Mouse (Mus musculus): Measurements from ENCODE around the gene Gm6040.

The Gm6040 gene

DNA sequence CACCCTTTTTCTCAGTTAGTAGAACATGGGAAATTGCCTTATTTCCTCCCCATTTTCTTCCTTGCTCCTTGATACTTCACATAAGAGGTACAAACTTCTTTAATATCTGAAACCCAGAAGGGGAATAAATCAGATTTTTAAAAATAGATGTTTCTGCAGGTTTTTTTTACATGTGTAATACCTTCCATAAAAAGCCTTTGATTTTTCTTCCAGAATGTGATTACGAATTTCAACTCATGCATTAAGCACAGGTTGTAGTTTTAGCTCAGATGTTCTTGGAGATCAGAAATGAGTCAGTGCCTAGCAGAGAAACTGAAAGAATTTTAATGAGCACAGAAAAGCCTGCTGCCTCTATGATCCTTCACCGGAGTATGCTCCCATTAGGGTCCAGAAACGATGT is at the start of gene Gm6040:
Gm6040 (minus strand) TSS at position 101 of the 400 bp plus-strand sequence.
- DNase-seq = no peak

DNA sequence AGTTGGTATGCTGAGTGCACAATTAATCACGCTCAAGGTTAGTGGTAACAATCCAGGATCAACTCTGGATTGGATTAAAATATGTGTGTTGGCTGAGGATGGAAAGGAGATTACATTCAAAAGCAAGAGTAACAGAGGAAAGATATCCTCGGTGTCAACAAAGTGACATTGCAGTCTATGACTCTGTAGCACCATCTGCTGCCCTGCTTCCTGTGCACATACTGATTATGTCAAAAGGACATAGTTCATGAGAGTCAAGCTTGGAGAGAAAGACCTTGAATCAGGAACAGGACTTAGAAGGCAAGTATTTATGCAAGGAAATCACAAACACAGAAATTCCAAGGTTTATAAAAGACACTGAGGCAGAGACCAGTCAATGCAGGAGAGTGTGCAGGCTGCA is 42.7 kb upstream of the Gm6040 start:
- DNase-seq = no peak

DNA sequence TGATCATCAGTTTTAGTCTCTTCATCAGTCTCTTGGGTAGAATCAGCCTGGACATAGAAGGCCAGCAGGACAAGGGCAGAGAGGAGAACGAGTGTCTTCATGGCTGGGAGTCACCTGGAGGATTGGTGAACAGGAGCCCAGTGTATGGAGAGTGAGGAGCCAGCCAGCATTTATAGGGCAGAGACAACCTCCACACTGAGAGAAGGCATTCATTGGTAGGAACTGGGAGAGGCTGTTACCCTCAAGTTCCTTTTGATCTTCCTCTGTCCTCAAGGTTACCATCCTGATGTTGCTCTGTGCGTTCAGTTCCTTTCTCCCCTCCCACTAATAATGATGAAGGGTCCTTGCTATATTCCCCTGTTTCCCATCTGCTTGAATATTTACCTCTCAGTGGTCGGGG is 22.7 kb upstream of the Gm6040 start, which contains the start of gene AY761185:
AY761185 (minus strand) TSS at position 101 of the 400 bp plus-strand sequence.
- DNase-seq = no peak

DNA sequence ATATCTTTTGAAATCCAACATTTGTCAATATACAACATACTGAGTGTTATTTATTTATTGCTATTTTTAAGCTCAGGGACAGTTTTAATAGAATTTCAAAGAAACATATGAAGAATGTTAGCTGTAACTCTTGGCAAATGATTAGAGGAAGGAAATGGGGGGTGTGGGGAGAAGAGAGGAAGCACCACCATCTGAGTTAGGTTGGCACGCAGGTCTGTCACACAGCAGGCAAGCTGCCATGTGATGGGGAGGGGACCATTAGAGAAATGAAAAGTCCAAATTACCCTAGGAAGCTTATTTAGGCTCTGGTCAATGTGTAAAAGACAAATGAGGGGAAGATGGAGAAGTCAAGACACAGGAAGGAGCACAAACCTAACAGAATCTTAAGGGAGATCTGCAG is 9.6 kb downstream of the Gm6040 start:
- no peak for DNase-seq

DNA sequence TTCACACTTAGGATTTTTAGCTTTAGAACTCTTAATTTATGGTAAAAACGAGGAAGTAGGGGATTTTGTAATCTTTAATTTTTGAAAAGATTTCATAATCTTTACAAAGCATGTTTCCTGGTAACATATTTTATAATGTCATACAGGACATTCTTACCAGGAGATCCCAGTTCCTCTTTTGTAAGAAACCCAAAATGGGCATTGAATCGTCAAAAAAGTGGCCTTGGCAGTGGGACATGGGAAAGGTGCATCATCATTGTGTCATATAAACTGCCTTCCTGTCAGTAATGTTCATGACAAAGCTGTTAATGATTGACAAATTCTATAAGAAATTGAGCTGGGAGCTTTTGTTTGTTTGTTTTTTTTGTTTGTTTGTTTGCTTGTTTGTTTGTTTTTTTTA is 13.6 kb downstream of the Gm6040 start:
- DNase-seq = no peak

DNA sequence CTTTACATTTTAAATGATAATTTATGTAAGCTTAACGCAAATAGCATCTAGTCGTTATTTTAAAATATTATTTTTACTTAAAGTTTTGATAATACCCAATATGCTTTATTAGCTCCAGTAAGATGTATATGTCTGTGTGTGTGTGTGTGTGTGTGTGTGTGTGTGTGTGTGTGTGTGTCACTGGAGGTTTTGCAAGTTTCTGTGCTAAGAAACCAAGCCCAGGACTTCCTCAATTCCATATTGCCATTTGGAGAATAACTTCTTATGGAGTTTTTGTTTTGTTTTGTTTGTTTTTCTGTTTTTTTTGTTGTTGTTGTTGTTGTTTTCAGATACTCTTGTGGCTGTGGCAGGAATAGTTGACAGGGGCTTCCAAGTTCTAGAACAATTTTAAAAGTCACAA is 14.8 kb downstream of the Gm6040 start:
- DNase-seq = no peak

DNA sequence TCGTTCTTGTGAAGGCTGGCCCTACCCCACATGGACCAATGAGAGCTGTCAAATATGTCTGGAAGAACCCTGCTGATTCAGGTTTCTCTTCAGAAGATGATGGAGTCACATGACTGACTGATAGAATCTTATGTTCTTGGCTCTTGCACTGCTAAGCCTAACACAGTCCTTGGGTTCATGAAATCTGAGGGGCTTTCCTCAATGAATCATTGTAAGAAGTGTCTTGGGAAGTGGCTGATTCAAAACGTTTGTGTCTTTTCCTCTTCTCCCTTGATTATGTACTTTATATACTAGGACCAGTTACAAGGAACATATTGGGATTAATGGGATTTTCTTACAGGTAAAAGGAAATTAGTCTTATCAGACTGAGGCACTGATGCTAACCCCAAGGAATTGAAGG is 19.3 kb downstream of the Gm6040 start, which contains the start of gene Gm15056:
Gm15056 (minus strand) TSS at position 101 of the 400 bp plus-strand sequence.
- no peak for DNase-seq

DNA sequence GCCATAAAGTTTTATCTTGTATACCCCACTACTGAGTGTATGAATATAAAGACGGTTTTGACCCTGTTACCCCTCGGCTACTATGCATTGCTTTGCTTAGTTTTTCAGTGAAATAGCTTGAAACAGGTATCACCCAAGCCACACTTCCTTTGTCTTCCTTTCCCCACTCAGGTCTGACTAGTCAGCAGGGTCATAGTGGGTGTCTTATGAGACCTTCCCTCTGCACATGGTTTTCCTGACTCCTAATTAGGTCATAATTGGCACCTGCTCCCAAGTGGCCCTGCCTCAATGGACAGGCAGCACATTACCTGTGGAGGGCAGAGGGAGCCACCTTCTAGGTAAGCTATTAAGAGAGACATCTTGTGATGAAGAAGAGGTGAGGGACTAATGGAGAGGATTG is 29.5 kb downstream of the Gm6040 start, which contains the start of gene Defb33:
Defb33 (plus strand) TSS at position 301 of the 400 bp plus-strand sequence.
- DNase-seq = no peak

DNA sequence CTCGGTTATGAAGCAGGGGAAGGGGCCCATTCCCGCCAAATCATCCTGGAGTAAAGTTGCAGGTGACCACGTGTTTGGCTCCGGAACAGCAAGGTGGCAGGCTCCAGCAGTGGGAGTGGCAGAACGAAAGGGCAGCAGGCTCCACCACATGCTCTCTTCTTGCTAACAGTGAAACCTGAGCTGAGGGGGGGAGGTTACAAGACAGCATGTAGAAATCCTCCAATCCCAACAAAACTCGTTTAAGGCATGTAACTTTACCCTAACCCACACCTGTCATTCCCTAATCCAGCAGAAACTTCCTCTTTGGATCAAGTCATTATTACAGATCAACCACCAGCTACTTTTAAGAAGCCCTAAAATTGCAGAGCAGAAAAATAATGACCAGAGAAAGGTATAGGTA is 47.3 kb downstream of the Gm6040 start:
- no peak for DNase-seq

Data from kidney, postnatal 10 days (tissue).